Mouse (Mus musculus) adrenal gland, adult (tissue): Measurements from ENCODE around the gene Zfand4.
A peak's percentile ranks its signal among the peaks of the same experiment; 100 is the strongest.

Experiments
- DNase-seq, 2 experiments: peaks; one replicate each; pipeline ENCODE4 v3.0.0; 2022 to 2023; ENCODE audit warnings: low spot score in 1 of 2; ENCODE audit not compliant: inconsistent age in 2 of 2

Zfand4 gene

GRCm38 (mm10) chr6:116370216-116370976 is 106.4 kb downstream of the Zfand4 start:
- DNase-seq: peak in 1 of 2 experiments; percentile 21

- DNase-seq: peak in 1 of 2 experiments; percentile 18
Observed at GRCm38 (mm10) chr6:116371500-116371899, 107.5 kb downstream of the Zfand4 start.

GRCm38 (mm10) chr6:116374136-116374535 is 110.1 kb downstream of the Zfand4 start:
- DNase-seq: no peak

- DNase-seq: no peak
Observed at GRCm38 (mm10) chr6:116374618-116375017, 110.6 kb downstream of the Zfand4 start.

- DNase-seq: no peak
Observed at GRCm38 (mm10) chr6:116378892-116379291, 114.9 kb downstream of the Zfand4 start.
